Mouse (Mus musculus): ENCODE results near the gene Slc29a1.

GRCm38 (mm10) chr17:45612008-45612407 is 12.6 kb upstream of the Slc29a1 start:
- no peak for TF ChIP-seq CTCF (IDR thresholded peaks at IDR 0.05)
- no peak for TF ChIP-seq POLR2A (IDR thresholded peaks at IDR 0.05; ENCODE audit: insufficient read depth, low read depth, low read length)
- no peak for TF ChIP-seq EP300 (IDR thresholded peaks at IDR 0.05; ENCODE audit: insufficient read depth, low read depth, low read length)
